Mouse (Mus musculus) liver, embryonic 11.5 days (tissue): Measurements from ENCODE around the gene Mtmr12. TPM values are rescaled to one million over a fixed set of nuclear protein-coding genes. Genes with fewer than 3 reads are reported as not detected.

Source experiments
- ATAC-seq: fragments of 200-750 bp; cut with Nextera tagmentation; replicated peaks from 2 replicates; pipeline ENCODE4 v1.8.0; 2017; ENCODE audit warnings: moderate number of reproducible peaks, mild to moderate bottlenecking, moderate TSS enrichment, moderate library complexity; ENCODE audit not compliant: low FRiP score
- DNase-seq: peaks from one replicate; pipeline ENCODE4 v3.0.0-alpha.2; 2017; ENCODE audit warnings: low spot score
- H3K27ac ChIP-seq: fragments of 300-500 bp; sonication (generic); 2 replicates; pipeline ENCODE4 v1.5.1; 2014; ENCODE audit warnings: mild to moderate bottlenecking, low read depth, low read length, control low read depth
- H3K27me3 ChIP-seq: fragments of 300-500 bp; sonication (generic); replicated peaks from 2 replicates; pipeline ENCODE4 v1.6.1; 2014; ENCODE audit warnings: low read length, mixed read lengths; ENCODE audit not compliant: control insufficient read depth, insufficient read depth
- H3K36me3 ChIP-seq: fragments of 300-500 bp; sonication (generic); 2 replicates; pipeline ENCODE4 v1.6.1; 2014; ENCODE audit warnings: mild to moderate bottlenecking, low read length, moderate library complexity, mixed read lengths; ENCODE audit not compliant: control insufficient read depth, insufficient read depth
- H3K4me1 ChIP-seq: fragments of 300-500 bp; sonication (generic); replicated peaks from 2 replicates; pipeline ENCODE4 v1.6.1; 2014; ENCODE audit warnings: low read length, mixed read lengths; ENCODE audit not compliant: control insufficient read depth, insufficient read depth
- H3K4me2 ChIP-seq: fragments of 300-500 bp; sonication (generic); 2 replicates; pipeline ENCODE4 v1.6.1; 2014; ENCODE audit warnings: mild to moderate bottlenecking, control low read depth, moderate library complexity
- H3K4me3 ChIP-seq: fragments of 300-500 bp; sonication (generic); 2 replicates; pipeline ENCODE4 v1.5.1; 2014; ENCODE audit warnings: low read depth, low read length, control low read depth
- H3K9ac ChIP-seq: fragments of 300-500 bp; sonication (generic); 2 replicates; pipeline ENCODE4 v1.6.1; 2014; ENCODE audit warnings: low read depth, low read length, control low read depth
- H3K9me3 ChIP-seq: fragments of 300-500 bp; sonication (generic); 2 replicates; pipeline ENCODE4 v1.6.1; 2016; ENCODE audit warnings: low read length, inconsistent platforms, mixed read lengths; ENCODE audit not compliant: control insufficient read depth
- WGBS: fragments of 180-500 bp; shearing (Covaris S2); extraction: QIAGEN DNeasy Blood & Tissue Kit; methylation state at CpG from one replicate; pipeline ENCODE4 v1.1.7; 2014; 5-methylcytosine and 5-hydroxymethylcytosine counted together
- polyA plus RNA-seq: library from polyadenylated mRNA; unstranded; fragments of >200 nt; fragmentation: Nextera tagmentation; extraction: Ambion mirVana; gene quantifications from 2 replicates; pipeline ENCODE4 v1.2.1, GENCODE M21; 2014

The Mtmr12 gene
- polyA plus RNA-seq, 1 experiment from 2014 or later, result 19.6 TPM

DNA sequence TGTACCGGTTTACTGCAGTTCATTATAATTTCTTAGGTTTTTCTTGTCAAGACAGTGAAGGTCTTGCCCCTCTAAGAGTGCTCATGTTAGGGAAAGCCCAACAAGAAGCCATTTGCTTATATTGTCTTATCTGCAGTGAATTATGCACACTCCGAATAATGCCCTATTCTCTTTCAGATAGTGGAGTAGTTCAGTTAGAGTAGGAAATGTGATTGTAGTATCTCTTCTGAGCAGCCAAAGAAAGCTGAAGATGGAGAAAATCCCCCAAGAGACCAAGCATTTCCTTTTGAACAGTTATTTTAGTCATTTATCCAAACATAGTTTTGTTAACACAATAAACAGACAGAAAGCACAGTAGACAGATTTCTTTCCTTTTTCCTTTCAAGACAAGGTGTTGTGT is 32.1 kb downstream of the Mtmr12 start:
- WGBS, result 31% methylated on average over 2 of the region's 2 CpGs
- Histone ChIP-seq H3K4me1 (peaks cover 18% of the 10 kb centered on the region), H3K27me3 (no peaks in the 10 kb centered on the region), H3K4me2 (no peak overlapping the region), H3K9ac (no peak overlapping the region), H3K9me3 (no peaks in the 10 kb centered on the region), H3K4me3 (no peak overlapping the region), H3K36me3 (peaks cover 14% of the 10 kb centered on the region; the same call in 1 of the 2 replicates), H3K27ac (no peak overlapping the region)
- DNase-seq (no peak), ATAC-seq (peak; percentile 55; the same call in 1 of the 2 replicates)

GRCm38 (mm10) chr15:12237539-12237938 is 32.7 kb downstream of the Mtmr12 start:
- H3K27ac ChIP-seq, result no peak overlapping the region
- WGBS, result 74% methylated on average over 4 of the region's 4 CpGs
- no peaks in the 10 kb centered on the region for H3K9me3 ChIP-seq
- H3K9ac ChIP-seq, result no peak overlapping the region
- H3K36me3 ChIP-seq, result peaks cover 14% of the 10 kb centered on the region; the same call in 1 of the 2 replicates
- no peak overlapping the region for H3K4me2 ChIP-seq
- no peak overlapping the region for H3K4me3 ChIP-seq
- no peaks in the 10 kb centered on the region for H3K27me3 ChIP-seq
- ATAC-seq (no peak), DNase-seq (no peak)
- peaks cover 15% of the 10 kb centered on the region for H3K4me1 ChIP-seq

DNA sequence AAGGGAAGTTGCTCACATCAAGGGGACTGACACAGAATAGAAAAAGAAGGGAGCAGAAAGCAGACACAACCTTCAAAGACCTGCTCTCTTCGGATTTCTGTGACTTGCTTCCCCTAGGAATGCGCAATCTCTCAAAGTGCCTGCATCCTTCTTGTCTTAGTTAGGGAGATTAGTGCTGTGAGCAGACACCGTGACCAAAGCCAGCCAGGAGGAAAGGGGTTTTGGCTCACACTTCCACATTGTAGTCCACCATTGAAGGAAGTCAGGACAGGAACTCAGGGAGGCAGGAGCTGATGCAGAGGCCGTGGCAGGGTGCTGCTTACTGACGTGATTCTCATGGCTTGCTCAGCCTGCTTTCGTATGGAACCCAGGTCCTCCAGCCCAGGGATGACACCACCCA is 33.5 kb downstream of the Mtmr12 start:
- Histone ChIP-seq H3K4me3 (no peak overlapping the region), H3K27ac (no peak overlapping the region), H3K36me3 (peaks cover 14% of the 10 kb centered on the region; the same call in 1 of the 2 replicates), H3K4me2 (no peak overlapping the region), H3K9me3 (no peaks in the 10 kb centered on the region), H3K4me1 (peaks cover 15% of the 10 kb centered on the region), H3K9ac (no peak overlapping the region), H3K27me3 (no peaks in the 10 kb centered on the region)
- WGBS, result 84% methylated on average over 6 of the region's 6 CpGs
- no peak for DNase-seq
- no peak for ATAC-seq

DNA sequence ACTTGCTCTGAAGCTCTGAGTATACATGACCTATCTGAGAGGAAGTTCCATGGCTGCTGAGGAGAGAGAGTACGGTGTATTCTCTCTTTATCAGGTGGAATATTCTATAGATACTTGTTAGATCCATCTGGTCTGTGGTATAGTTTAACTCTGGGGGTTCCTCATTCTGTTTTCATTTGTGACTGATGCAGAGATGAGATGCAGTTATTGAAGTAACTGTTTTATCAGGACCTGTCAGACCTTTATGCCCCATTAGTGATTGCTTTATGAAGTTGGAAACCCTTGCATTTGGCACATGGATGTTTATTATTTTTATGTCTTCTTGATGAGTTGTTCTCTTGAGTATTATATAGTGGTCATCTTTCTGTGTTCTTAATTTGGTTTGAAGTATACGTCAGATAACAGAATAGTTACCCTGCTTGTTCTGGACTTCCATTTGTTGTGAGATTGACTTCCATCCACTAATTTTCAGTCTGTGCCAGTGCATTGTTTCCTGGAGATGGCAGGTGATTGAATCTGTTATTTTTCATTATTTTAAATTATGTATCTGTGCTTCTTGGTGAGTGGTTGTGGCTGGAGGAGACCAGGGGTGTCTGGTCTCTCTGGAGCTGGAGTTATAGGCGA is 36.0 kb downstream of the Mtmr12 start:
- no peaks in the 10 kb centered on the region for H3K9me3 ChIP-seq
- H3K4me3 ChIP-seq, result no peak overlapping the region
- ATAC-seq (no peak), DNase-seq (no peak)
- 81% methylated on average over 3 of the region's 3 CpGs for WGBS
- H3K4me2 ChIP-seq, result no peak overlapping the region
- H3K27ac ChIP-seq, result no peak overlapping the region
- peaks cover 22% of the 10 kb centered on the region for H3K4me1 ChIP-seq
- H3K27me3 ChIP-seq, result no peaks in the 10 kb centered on the region
- no peak overlapping the region for H3K9ac ChIP-seq
- peaks cover 16% of the 10 kb centered on the region; the same call in 1 of the 2 replicates for H3K36me3 ChIP-seq

DNA sequence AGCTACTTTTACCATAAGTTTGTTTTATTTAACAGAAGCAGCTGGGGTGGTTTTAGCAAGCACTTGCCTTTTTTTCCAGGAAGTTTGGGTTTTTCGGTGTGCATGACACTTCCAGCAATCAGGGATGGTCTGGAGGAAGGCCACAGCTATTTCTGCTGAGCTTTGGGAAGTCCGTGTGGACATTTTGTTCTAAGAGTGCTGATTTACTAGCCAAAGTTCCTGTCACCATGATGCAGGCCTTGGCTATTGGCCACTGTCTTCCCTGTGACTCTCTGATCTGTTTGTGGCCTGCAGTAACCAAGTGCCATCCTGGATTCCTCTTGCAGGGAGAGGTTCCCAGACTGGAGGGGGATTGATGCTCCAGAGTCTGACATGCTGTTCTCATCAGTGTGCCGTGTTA is 39.0 kb downstream of the Mtmr12 start:
- no peak for ATAC-seq
- H3K4me1 ChIP-seq, result peaks cover 25% of the 10 kb centered on the region
- no peak overlapping the region for H3K9ac ChIP-seq
- no peak overlapping the region for H3K4me3 ChIP-seq
- WGBS, result 74% methylated on average over 3 of the region's 3 CpGs
- no peak for DNase-seq
- no peaks in the 10 kb centered on the region for H3K27me3 ChIP-seq
- no peak overlapping the region for H3K27ac ChIP-seq
- no peaks in the 10 kb centered on the region for H3K9me3 ChIP-seq
- H3K36me3 ChIP-seq, result peaks cover 10% of the 10 kb centered on the region; the same call in 1 of the 2 replicates
- no peak overlapping the region for H3K4me2 ChIP-seq

DNA sequence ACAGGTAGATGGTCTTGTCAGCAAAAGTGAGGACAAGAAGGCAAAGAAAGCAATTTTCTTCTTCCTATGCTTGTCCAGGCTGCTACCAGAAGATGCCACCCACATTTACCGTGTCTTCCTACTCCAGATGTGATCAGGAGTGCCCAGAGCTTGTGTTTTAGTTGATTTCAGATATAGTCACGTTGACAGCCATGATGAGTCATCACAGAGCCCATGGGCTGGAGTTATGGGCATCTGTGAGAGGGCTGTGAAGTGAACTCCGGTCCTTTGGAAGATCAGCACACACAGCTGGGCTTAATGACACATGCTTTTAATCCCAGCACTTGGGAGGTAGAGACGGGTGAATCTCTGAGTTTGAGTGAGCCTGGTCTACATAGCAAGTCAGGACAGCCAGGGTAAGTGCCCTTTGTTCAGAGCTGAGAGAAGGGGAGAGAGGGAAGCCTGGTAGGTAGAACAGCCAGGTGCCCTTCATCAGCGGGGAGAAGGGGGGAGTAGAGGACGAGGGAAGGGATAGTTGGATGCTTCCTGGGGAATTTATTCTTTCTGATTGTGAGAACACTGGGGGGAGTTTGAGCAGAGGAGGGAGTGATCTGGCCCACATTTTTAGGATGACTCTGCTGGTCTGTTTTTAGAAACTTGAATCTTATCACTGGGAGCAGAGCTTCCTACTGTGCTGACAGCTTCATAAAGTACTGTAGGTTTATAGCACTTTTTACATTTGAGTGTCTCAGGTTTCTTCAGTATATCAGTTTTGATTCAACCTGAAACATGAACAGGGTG is 40.9 kb downstream of the Mtmr12 start:
- peak; percentile 76 for ATAC-seq
- no peak for DNase-seq
- Histone ChIP-seq H3K4me1 (peaks cover 25% of the 10 kb centered on the region), H3K9ac (peak overlapping the region; percentile 47; the same call in 1 of the 2 replicates), H3K27ac (peak overlapping the region; percentile 62), H3K9me3 (no peaks in the 10 kb centered on the region), H3K4me3 (no peak overlapping the region), H3K36me3 (peaks cover 3% of the 10 kb centered on the region; the same call in 1 of the 2 replicates), H3K27me3 (no peaks in the 10 kb centered on the region), H3K4me2 (peak overlapping the region; percentile 44)
- WGBS, result 33% methylated on average over 6 of the region's 6 CpGs

- peaks cover 3% of the 10 kb centered on the region; the same call in 1 of the 2 replicates for H3K36me3 ChIP-seq
- no peak overlapping the region for H3K9ac ChIP-seq
- no peaks in the 10 kb centered on the region for H3K27me3 ChIP-seq
- H3K4me2 ChIP-seq, result peak overlapping the region; percentile 44
- peak; percentile 73 for ATAC-seq
- no peak overlapping the region for H3K4me3 ChIP-seq
- H3K4me1 ChIP-seq, result peaks cover 25% of the 10 kb centered on the region
- no peak for DNase-seq
- H3K9me3 ChIP-seq, result no peaks in the 10 kb centered on the region
- H3K27ac ChIP-seq, result peak overlapping the region; percentile 62
- WGBS, result 61% methylated on average over 11 of the region's 11 CpGs
These were observed 41.7 kb downstream of the Mtmr12 start for GRCm38 (mm10) chr15:12246360-12247158.

DNA sequence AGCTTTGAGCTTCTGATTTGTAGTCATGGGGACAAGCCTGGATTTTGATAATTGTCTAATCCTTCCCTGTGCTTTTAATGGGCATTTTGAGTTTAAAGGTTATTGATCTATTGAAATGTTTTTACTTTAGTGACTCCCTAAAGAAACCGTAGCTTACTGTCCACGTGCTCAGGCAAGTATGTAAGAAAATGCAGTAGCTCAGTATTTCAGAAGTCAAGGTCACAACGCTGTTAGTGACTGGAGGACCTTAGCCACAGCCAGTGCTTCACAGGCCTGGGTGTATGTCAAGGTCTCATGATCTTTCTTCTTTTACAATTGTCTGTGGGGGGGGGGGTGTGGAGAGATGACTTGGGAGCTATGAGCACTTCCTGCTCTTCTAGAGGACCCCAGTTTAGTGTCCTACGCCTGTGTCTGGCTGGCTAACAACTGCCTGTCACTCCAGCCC is 42.4 kb downstream of the Mtmr12 start:
- DNase-seq (no peak), ATAC-seq (no peak)
- Histone ChIP-seq H3K4me1 (peaks cover 25% of the 10 kb centered on the region), H3K4me2 (no peak overlapping the region), H3K27ac (no peak overlapping the region), H3K4me3 (no peak overlapping the region), H3K27me3 (no peaks in the 10 kb centered on the region), H3K36me3 (peaks cover 9% of the 10 kb centered on the region; the same call in 1 of the 2 replicates), H3K9me3 (no peaks in the 10 kb centered on the region), H3K9ac (no peak overlapping the region)
- WGBS, result 79% methylated on average over 4 of the region's 4 CpGs
